Mouse (Mus musculus): Measurements from ENCODE around the gene Cxcl1.
"Not testable (repeated sequence)": the region's sequence is repeated elsewhere in the genome, so short reads cannot be mapped to it uniquely, and the experiment has no call there.

Gene Cxcl1

GRCm38 (mm10) chr5:90890519-90891463 lies at the start of gene Cxcl1:
Gene Cxcl1 (plus strand): TSS chr5:90891241.
- no peak for DNase-seq (ENCODE audit: low read depth, low spot score)

DNA sequence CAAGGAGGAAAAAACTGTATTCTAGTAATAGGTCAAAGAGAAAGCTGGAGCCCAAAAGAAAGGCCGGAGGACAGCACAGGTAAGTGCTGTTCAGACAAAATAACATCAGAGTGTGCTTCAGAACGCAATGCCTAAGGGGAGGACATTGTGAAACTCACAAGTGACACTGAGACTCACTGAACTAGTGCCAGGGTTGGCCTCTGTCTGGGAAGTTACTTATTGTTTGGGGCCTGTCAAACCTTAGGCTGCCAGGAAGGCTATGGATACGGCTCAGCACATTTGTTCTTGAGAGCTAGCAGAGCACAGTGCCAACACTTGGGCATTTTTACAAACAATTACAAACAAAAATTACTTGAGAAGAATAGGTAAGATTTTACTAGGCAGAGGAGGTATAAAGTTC lies 47.1 kb upstream of the Cxcl1 start:
- DNase-seq (ENCODE audit: low read depth, low spot score) = no peak

DNA sequence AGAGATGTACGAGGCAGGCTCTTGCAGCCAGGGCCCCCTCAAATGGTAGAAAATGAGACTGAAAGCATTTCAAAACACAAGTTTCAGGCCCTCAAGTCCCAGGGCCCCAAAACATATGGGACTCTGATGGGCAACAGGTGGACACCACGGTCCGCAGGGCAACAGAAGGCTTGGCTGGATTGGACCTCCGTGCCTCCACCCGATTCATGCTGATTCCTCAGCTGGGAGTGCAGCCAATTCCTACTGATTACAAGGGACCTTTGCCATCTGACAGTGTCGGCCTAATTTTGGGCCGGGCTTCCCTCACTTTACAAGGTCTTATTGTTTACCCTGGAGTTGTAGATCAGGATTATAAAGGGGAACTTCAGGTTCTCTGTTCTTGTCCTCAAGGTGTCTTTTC lies 40.9 kb upstream of the Cxcl1 start:
- DNase-seq (ENCODE audit: low read depth, low spot score) = not testable (repeated sequence)

- DNase-seq (ENCODE audit: low read depth, low spot score) = not testable (repeated sequence)
Observed at GRCm38 (mm10) chr5:90851391-90851790, 39.6 kb upstream of the Cxcl1 start.

- DNase-seq (ENCODE audit: low read depth, low spot score) = no peak
Observed at GRCm38 (mm10) chr5:90853206-90853605, 37.8 kb upstream of the Cxcl1 start.

DNA sequence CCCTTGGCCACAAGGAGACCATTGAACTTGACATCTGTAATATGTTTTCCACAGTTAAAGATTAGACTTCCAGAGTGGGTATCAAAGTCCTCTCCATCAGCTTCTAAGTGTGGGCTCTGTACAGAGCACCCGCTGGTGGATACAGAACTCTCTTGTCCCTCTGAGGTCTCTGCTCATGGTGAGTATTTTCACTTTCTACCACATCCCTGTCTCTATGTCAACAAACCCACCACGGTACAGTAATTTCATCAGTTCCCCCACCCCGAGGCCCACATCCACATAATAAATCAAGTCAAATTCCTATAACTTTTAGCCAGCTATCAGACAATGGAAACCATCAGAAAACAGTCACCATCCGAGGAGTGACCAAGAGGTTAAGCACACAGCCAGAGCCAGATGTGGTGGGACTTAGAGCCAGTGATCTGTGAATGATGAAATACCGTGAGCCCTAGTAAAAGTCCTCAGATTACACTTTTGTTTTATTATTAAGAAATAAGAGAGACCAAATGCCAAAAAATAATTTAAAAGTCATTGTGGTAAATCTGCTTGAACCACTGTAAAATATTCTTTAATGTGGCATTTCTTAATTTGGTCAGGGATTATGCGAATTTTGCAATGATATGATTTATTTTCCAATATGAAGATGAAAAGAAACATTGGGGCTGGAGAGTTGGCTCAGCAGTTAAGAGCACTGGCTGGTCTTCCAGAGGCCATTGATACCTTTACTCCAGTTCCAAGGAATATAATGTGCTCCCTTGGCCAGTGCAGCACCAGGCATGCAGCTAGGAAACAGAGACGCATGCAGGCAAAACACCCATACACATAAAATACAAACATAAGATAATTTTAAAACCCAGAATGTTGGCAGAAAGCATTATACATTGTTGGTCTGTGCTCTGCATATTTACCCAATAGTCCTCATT lies 35.5 kb upstream of the Cxcl1 start:
- no peak for DNase-seq (ENCODE audit: low read depth, low spot score)

GRCm38 (mm10) chr5:90857463-90857862 lies 33.6 kb upstream of the Cxcl1 start:
- no peak for DNase-seq (ENCODE audit: low read depth, low spot score)

DNA sequence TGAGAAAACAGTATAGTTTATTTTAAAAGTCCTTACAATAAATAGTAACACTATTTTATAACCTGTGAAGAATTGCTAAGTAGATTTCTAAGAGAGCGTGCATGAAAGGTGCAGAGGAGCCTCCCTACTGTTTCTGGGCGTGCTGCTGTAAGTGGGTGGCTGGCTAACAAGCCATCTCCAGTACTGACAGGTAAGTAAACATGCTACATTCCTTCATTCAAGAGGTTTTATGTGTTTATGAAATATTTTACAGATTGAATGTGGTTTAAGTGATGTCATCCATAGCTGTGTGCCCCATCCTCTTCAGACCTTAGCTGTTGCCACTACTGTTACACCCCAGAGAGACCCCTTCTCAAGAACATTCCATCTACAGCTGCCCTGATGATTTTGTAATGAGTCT lies 32.6 kb upstream of the Cxcl1 start:
- no peak for DNase-seq (ENCODE audit: low read depth, low spot score)

DNA sequence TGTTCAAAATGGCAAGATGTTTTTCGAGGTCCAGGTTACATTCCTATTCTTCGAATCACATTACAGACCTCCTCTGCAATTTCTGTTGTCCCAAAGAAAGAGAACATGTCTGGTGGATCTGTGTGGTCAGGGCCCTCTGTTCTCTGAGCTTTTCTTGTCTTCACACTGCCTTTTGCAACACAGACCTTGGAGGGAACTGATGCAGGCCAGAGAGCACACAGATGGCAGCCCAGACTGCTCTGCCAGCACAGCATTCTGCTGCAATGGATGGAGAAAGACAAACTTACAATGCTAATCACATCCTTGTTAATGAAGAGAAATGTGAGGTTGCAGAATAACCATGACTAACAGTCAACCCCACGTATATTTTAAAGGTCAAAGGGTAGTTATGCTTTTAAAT lies 32.0 kb upstream of the Cxcl1 start:
- no peak for DNase-seq (ENCODE audit: low read depth, low spot score)

DNA sequence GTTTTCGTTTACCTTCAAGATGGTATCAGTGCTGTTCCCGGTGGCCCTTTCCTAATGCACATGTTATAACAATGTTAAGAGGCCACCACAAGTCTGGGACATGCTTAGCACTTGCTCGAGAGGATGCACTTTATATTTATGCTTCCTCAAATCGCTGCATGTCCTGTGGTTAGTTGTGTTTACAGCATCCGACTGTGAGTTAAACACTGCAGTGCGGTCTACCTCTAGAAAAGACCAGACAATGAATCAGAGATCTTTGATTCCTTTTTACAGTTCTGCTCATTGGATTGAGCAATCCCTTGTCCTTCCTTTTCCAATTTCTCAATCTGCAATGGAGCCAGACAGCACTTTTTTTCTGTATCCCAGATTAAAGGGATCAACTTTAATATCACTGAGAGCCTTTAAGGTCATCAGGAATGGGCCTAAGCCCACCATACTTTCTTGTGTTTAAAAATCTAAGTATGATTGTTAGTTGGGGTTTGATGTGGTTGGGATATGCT lies 29.1 kb upstream of the Cxcl1 start:
- no peak for DNase-seq (ENCODE audit: low read depth, low spot score)

GRCm38 (mm10) chr5:90866770-90867169 lies 24.3 kb upstream of the Cxcl1 start:
- DNase-seq (ENCODE audit: low read depth, low spot score) = no peak

DNA sequence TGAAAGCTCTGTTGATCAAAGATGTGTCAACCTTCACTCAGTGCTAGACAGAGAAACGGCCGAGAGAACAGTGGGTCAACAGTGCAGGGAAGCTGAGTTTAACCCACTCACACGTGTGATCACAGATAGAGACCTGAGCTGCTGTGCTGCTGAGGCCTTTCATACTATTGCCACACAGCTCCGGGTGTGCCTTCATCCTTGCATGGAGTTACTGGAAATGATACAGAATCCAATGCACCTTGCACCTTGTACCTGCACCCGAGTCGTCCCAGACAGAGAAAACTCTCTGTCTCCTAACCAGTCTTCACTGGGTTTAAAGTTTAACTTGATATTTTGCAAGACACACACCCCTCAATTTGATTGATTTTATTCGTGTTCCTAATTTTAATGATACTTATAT lies 18.7 kb upstream of the Cxcl1 start:
- no peak for DNase-seq (ENCODE audit: low read depth, low spot score)

GRCm38 (mm10) chr5:90876045-90876444 lies 15.0 kb upstream of the Cxcl1 start:
- no peak for DNase-seq (ENCODE audit: low read depth, low spot score)

DNA sequence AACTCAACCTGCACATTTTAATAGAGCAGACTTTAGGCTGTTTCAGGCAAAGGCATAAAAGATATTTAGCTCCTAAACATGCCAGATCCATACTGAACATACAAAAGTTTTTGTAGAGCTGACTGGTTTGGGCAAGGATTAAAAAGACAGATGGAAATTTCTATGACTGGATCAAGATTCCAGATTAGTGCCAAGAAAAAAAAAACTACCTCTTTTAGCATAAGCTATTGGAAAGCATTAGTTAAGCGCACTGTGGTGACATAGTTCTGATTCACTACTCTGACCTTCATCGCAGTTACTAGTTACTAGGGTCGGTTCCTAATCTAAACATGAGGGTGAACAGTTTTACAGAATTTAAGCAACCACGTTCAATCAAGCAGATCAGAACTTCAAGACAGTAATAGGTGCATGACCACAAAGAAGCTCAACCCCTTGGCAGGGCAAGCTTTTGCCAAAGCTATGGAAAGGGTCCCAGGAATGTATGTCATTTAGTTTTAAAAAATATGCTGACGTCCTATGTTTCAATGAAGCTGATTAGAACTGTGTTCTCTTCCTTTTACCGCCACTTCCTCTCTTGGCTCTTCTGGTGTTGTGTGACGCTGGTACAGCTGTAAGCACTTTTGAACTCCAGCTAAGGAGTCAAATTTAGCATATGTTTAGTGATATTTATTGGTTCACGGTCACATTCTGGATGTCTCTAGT lies 14.4 kb upstream of the Cxcl1 start:
- DNase-seq (ENCODE audit: low read depth, low spot score) = no peak

GRCm38 (mm10) chr5:90877173-90877512 lies 13.9 kb upstream of the Cxcl1 start:
- no peak for DNase-seq (ENCODE audit: low read depth, low spot score)

DNA sequence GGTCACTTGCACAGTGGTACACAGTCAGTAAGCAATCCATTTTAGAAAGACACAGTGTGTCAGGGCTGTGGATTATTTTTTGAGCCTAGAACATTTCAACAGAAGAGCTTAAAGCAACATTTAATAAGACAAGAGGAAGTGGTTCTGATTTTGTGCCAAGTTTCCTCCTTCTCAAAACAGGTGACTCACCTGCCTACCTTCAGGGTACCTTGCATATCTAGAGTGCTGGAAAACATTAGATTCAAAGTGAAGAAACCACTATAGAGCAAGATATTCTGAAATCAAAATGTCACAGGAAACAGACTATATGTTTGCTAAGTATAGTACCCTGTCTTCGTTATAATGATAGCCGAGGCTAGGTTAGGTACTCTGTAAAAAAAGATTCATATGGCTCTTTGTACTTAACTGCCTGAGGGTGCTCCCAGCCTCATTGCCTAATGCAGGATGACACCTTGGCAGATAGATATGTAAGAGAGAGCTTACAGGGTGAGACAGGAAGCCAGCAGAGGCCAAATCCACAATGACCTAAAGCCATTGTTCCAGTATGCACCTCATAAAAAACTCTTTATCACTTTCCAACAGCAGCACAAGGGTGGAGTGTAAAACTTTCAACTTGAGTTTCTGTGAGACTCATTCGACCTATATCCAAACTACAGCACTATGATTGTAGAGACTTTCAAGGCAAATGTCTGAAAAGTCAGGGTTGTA lies 11.6 kb upstream of the Cxcl1 start:
- no peak for DNase-seq (ENCODE audit: low read depth, low spot score)

- no peak for DNase-seq (ENCODE audit: low read depth, low spot score)
Observed at GRCm38 (mm10) chr5:90880335-90880850, 10.6 kb upstream of the Cxcl1 start.

DNA sequence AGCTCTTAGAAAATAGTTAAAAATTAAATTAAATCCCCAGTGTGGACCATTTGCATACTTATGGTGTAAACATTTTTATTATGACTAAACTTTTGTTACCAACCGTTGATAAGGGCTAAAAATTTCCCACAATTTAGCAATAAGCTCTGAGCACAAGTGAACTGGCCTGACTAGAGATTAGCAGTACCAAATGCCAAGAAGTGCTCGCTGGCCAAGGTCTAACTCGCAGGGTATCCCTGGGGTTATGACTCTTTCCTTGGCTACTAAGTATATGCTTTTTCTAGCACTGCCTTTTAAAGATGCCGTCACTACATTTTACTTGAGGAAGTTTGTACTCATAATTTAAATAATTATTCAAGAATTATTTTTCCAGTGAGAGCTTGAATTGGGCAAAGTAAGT lies 10.0 kb upstream of the Cxcl1 start:
- no peak for DNase-seq (ENCODE audit: low read depth, low spot score)

- no peak for DNase-seq (ENCODE audit: low read depth, low spot score)
Observed at GRCm38 (mm10) chr5:90881682-90882081, 9.4 kb upstream of the Cxcl1 start.

DNA sequence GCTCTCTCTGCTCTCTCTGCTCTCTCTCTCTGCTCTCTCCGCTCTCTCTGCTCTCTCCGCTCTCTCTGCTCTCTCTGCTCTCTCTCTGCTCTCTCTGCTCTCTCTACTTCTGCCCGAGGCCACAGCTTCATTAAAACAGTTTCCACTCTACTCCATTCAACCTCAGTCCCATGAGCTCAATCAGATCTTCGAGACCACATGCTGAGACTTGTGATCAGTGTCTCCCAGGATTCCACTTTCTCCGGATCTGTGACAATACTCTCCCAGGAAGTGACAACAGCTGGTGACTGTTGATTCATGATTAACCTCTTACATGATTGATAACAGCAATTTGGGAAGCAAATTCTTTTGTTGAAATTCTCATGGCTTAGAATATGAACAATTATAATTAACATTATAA lies 8.9 kb upstream of the Cxcl1 start:
- DNase-seq (ENCODE audit: low read depth, low spot score) = no peak

Measured in WW6 (cell line).